Mouse (Mus musculus) kidney, postnatal 4 days (tissue): Measurements from ENCODE around the gene Ntrk2.

Source experiments
- DNase-seq, 2 experiments: peaks; one replicate each; pipeline ENCODE4 v3.0.0; 2021; ENCODE audit warnings: mixed read lengths in 2 of 2

The Ntrk2 gene

GRCm38 (mm10) chr13:58806397-58806892, at the start of gene Ntrk2:
Gene Ntrk2, plus strand, starts transcription at chr13:58806569.
- DNase-seq: peak; percentile 89 to 93

GRCm38 (mm10) chr13:58761003-58761630, 45.3 kb upstream of the Ntrk2 start:
- no peak for DNase-seq

DNA sequence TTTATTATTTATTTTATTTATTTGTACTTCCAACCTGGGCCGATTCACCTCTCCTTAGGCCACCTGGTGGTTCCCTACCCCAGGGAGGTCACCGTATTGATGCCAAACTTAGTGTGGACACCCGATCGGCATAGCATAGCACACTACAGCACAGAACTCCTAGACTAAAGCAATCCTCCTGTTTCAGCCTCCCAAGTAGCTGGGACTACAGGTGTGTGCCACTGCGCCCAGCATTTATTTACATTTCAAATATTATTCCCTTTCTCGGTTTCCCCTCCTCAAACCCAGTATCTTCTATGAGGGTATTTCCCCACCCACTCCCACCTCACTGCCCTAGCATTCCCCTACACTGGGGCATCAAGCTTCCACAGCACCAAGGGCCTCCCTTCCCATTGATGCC, 38.1 kb upstream of the Ntrk2 start:
- no peak for DNase-seq

DNA sequence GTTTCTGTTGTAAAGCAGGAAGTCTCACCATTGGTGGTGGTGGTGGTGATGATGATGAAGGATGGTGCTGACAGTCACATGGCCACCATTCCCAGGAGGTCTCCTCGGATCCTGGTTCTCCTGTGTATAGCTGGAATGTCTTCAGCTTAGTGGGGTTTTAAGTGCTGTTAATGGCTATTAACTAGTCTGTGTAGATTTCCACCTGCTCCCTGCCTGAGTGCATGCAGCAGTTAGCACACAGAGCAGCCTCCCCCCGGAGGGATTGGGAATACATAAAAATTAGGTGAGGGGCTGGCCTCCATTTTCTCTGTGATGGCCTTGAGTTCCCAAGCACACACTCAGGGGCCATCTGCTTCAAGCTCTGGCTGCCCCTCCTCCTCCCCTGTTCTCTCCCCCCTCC, 36.9 kb upstream of the Ntrk2 start:
- no peak for DNase-seq

GRCm38 (mm10) chr13:58779261-58779660, 27.1 kb upstream of the Ntrk2 start:
- DNase-seq: no peak

GRCm38 (mm10) chr13:58786476-58786875, 19.9 kb upstream of the Ntrk2 start:
- peak; percentile 29 to 35 for DNase-seq

- DNase-seq: no peak
These were observed 15.6 kb upstream of the Ntrk2 start for GRCm38 (mm10) chr13:58790741-58791140.

- DNase-seq: no peak
These were observed 9.0 kb upstream of the Ntrk2 start for GRCm38 (mm10) chr13:58797386-58797785.

DNA sequence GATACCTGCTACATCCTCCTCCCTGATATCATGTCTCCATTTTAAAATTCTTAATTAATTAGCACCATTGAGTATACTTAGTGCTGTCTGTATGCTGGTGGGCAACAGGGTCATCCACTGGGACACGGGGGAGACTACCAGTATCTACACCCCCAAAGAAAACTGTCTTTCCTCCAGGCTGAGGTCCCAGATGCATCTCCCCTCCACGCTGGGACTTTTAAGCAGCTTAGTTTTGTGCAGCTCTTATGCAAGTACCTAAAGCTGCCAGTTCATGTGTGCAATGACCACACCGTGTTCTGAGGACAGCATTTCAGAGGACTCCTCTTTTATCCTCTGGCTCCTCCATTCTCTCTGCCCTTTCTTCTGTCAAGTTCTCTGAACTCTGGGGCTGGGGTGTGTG, 5.1 kb upstream of the Ntrk2 start:
- DNase-seq: no peak

- DNase-seq: peak in 1 of 2 experiments; percentile 11
These were observed 2.5 kb upstream of the Ntrk2 start for GRCm38 (mm10) chr13:58803882-58804281.

- no peak for DNase-seq
These were observed 536 bp upstream of the Ntrk2 start for GRCm38 (mm10) chr13:58805833-58806232.

DNA sequence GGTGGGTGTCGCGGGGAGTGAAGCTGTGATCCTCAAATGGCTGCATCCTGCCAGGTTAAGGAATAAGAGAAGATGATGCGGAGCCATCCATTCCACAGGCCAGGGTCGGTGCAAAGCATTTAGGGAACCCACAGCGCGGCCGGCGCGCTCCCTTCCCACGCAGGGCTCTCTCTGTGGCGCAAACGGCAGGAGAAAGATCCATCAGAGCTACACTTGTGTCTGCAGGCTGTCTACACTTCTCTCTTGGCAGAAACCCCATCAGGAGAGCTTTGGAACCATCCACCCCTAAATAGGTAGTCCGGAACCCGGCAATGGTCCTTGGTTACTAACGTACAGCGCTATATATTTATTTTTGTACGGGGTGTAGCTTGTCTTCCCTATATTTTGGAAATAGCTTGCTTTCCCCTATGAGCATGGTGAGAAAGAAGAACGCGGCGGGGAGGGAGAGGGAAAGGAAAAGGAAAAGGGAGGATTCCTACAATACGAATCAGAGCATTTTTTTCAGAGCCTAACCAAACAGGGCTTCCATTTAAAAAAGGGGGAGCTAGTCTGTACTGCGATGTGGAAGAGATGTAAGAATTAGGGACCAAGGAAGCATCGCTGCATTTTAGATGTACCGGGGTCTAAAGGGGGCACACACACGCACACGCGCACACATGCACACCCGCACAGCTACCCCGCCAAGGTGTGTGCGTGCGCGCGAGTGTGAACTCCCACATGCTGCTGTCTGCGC, 693 bp downstream of the Ntrk2 start:
- DNase-seq: peak in 1 of 2 experiments; percentile 22

DNA sequence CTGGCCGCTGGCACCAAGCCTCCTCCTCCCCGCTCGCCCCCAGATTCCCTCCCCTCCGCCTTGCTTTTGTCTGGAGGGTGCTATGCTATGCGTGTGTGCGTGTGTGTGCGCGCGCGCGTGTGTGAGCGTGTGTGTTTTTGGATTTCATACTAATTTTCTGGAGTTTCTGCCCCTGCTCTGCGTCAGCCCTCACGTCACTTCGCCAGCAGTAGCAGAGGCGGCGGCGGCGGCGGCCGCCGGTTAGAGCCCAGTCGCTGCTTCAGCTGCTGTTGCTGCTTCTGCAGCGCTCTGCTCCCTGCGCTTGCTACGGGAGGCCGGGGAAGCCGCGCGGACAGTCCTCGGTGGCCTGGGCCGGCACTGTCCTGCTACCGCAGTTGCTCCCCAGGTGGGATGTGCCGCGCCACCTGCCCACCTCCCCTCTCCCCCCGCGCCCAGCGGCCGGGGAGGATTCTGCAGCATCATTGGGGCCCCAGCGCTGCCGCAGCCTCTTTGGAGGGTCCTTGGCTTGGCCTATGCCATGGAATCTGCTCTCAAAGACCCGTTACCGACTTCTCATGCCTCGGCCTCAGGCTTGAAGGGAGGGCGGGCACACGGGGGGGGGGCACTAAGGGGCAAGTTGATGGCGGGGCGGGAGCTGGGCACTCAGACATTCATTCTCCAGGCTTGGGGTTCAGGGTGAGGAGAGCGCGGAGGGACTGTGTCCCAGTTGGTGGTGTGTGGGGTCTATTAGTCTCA, 1.4 kb downstream of the Ntrk2 start:
- peak; percentile 69 to 74 for DNase-seq

GRCm38 (mm10) chr13:58808381-58808821, 2.0 kb downstream of the Ntrk2 start:
- peak; percentile 53 to 67 for DNase-seq

DNA sequence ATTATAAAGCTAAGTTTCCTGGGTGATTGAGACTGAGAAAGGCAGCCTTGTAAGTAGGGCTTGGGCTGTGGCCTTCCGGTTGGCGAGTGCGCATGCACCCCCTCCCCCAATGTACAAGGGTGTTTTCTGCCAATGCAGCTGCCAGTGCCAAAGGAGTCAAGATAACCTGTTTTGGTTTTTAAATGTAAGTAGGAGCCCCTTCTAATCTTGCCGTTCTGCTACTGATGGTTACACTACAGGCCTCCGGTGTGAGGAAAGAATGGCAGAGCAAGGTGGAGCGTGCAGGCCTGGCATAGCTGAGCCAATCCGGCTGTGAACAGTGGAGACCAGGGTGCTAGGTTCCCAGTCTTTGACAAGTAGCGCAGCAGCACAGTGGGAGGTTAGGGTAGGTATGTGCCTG, 3.6 kb downstream of the Ntrk2 start:
- no peak for DNase-seq

DNA sequence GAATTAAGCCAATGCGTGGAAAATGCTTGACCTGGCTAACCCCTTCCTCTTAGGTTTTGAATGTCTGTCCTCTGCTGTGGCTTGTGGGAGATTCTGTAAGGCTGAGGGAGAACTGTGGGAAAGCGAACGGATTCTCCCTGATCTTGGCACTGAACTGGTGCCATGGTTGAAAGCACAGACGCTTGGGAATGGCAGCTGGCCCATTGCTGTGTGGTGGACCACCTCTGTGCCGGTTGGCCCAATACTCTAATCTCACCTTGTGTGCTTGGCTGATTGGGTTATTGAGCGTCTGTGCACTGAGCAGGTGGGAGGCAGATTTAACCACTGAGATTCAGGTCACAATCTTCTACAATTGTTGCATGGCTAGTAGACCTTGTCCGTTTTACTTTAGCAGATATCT, 18.4 kb downstream of the Ntrk2 start:
- no peak for DNase-seq

- no peak for DNase-seq
These were observed 20.2 kb downstream of the Ntrk2 start for GRCm38 (mm10) chr13:58826356-58827197.

GRCm38 (mm10) chr13:58831999-58832398, 25.6 kb downstream of the Ntrk2 start:
- no peak for DNase-seq

GRCm38 (mm10) chr13:58834726-58835125, 28.4 kb downstream of the Ntrk2 start:
- no peak for DNase-seq

DNA sequence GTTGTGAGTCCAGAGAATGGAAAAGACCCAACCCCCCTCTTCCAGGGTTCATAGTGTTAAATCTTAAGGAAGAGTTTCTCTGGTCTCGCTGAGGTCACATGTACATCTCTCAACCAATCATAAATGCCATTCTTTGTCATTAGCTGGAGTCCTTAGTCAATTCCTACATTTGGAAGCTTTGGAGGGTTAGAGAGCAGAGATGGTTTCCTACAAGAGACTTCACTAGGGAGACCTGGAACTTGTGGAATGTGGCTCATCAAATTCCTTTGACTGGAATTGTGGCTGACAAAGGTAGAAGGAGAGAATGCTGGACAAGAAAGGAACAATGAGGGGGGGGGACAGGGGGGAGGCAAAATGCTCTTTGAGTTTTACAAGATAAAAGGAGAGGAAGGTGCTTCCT, 30.5 kb downstream of the Ntrk2 start:
- no peak for DNase-seq

- no peak for DNase-seq
These were observed 31.7 kb downstream of the Ntrk2 start for GRCm38 (mm10) chr13:58838110-58838509.

- peak; percentile 26 to 35 for DNase-seq
These were observed 34.5 kb downstream of the Ntrk2 start for GRCm38 (mm10) chr13:58840731-58841359.
